Mouse (Mus musculus) MEL (cell line): ENCODE data around the gene P2rx1. TPM values are rescaled to one million over a fixed set of nuclear protein-coding genes. Genes with fewer than 3 reads are reported as not detected.

ENCODE experiments used
- DNase-seq: peaks from one replicate; pipeline ENCODE4 v3.0.0; 2011; ENCODE audit warnings: low read depth, low spot score
- H3K27ac ChIP-seq: 2 replicates; pipeline ENCODE4 v1.5.1; 2012; ENCODE audit warnings: low read depth, mild to moderate bottlenecking, control low read depth, low read length, moderate library complexity; ENCODE audit not compliant: control insufficient read depth
- H3K27me3 ChIP-seq, 2 experiments: fragments of 150-350 bp in 1 of 2; sonication (generic) in 1 of 2; 2 replicates each; pipeline ENCODE4 v1.6.1; 2012; ENCODE audit warnings: low read length in 2 of 2, mild to moderate bottlenecking in 2 of 2, improper control_type of control experiment in 1 of 2, moderate library complexity in 1 of 2; ENCODE audit not compliant: insufficient read depth in 2 of 2, control insufficient read depth in 1 of 2
- H3K36me3 ChIP-seq, 2 experiments: 2 replicates each; pipeline ENCODE4 v1.6.1; 2012 to 2014; ENCODE audit warnings: low read length in 2 of 2, improper control_type of control experiment in 1 of 2, inconsistent platforms in 1 of 2, mild to moderate bottlenecking in 1 of 2; ENCODE audit not compliant: insufficient read depth in 2 of 2, control insufficient read depth in 1 of 2
- H3K4me1 ChIP-seq, 2 experiments: fragments of 150-350 bp in 1 of 2; sonication (generic) in 1 of 2; 2 replicates each; pipeline ENCODE4 v1.6.1; 2012; ENCODE audit warnings: low read length in 2 of 2, improper control_type of control experiment in 1 of 2, mild to moderate bottlenecking in 1 of 2; ENCODE audit not compliant: insufficient read depth in 2 of 2, control insufficient read depth in 1 of 2
- H3K4me3 ChIP-seq, 2 experiments: fragments of 150-350 bp in 1 of 2; sonication (generic) in 1 of 2; 2 replicates each; pipeline ENCODE4 v1.5.1; 2012; ENCODE audit warnings: low read depth in 2 of 2, low read length in 2 of 2, mild to moderate bottlenecking in 2 of 2, moderate library complexity in 2 of 2, control low read depth in 1 of 2, improper control_type of control experiment in 1 of 2; ENCODE audit not compliant: control insufficient read depth in 1 of 2, insufficient read depth in 1 of 2
- H3K79me2 ChIP-seq: 2 replicates; pipeline ENCODE4 v1.6.1; 2012; ENCODE audit warnings: mild to moderate bottlenecking, low read length, moderate library complexity; ENCODE audit not compliant: control insufficient read depth, poor library complexity, insufficient read depth
- H3K9ac ChIP-seq: 2 replicates; pipeline ENCODE4 v1.6.1; 2012; ENCODE audit warnings: low read depth, mild to moderate bottlenecking, control low read depth, low read length, moderate library complexity; ENCODE audit not compliant: control insufficient read depth, poor library complexity, severe bottlenecking
- H3K9me3 ChIP-seq: fragments of 150-350 bp; sonication (generic); replicated peaks from 2 replicates; pipeline ENCODE4 v1.6.1; 2012; ENCODE audit warnings: mild to moderate bottlenecking, low read length, improper control_type of control experiment, moderate library complexity; ENCODE audit not compliant: insufficient read depth
- BHLHE40 ChIP-seq: IDR thresholded peaks from 2 replicates; pipeline ENCODE4 v1.6.1; 2012; ENCODE audit warnings: low read depth, mild to moderate bottlenecking, inconsistent platforms, low read length, improper control_type of control experiment, borderline replicate concordance
- CHD1 ChIP-seq: IDR thresholded peaks from 2 replicates; pipeline ENCODE4 v1.6.1; 2012; ENCODE audit warnings: low read depth, mild to moderate bottlenecking, inconsistent platforms, low read length, improper control_type of control experiment
- CHD2 ChIP-seq: IDR thresholded peaks from 2 replicates; pipeline ENCODE4 v1.6.1; 2011; ENCODE audit warnings: low read length, improper control_type of control experiment
- CTCF ChIP-seq, 3 experiments: IDR thresholded peaks in 2 of 3; conservative IDR thresholded peaks in 1 of 3; 2 replicates each; pipeline ENCODE4 v1.5.1; 2011 to 2012; ENCODE audit warnings: low read length in 3 of 3, low read depth in 2 of 3, mild to moderate bottlenecking in 2 of 3, improper control_type of control experiment in 1 of 3, inconsistent platforms in 1 of 3, mixed read lengths in 1 of 3, moderate library complexity in 1 of 3; ENCODE audit not compliant: control insufficient read depth in 1 of 3, insufficient read depth in 1 of 3, poor library complexity in 1 of 3, severe bottlenecking in 1 of 3
- E2F4 ChIP-seq: IDR thresholded peaks from 2 replicates; pipeline ENCODE4 v1.6.1; 2011; ENCODE audit warnings: low read depth, low read length, improper control_type of control experiment, borderline replicate concordance
- ELF1 ChIP-seq: IDR thresholded peaks from 2 replicates; pipeline ENCODE4 v1.6.1; 2014; ENCODE audit warnings: low read depth, mild to moderate bottlenecking, inconsistent platforms, low read length, improper control_type of control experiment, moderate library complexity
- EP300 ChIP-seq, 2 experiments: IDR thresholded peaks; 2 replicates each; pipeline ENCODE4 v1.6.1; 2011; ENCODE audit warnings: improper control_type of control experiment in 2 of 2, low read length in 2 of 2, low read depth in 1 of 2, mild to moderate bottlenecking in 1 of 2
- ETS1 ChIP-seq: IDR thresholded peaks from 2 replicates; pipeline ENCODE4 v1.6.1; 2012; ENCODE audit warnings: low read depth, mild to moderate bottlenecking, inconsistent platforms, low read length, improper control_type of control experiment, moderate library complexity
- GABPA ChIP-seq: IDR thresholded peaks from 2 replicates; pipeline ENCODE4 v1.6.1; 2012; ENCODE audit warnings: low read depth, mild to moderate bottlenecking, inconsistent platforms, low read length, improper control_type of control experiment, moderate library complexity
- GATA1 ChIP-seq: IDR thresholded peaks from 2 replicates; pipeline ENCODE4 v1.6.1; 2011; ENCODE audit warnings: low read depth, low read length, improper control_type of control experiment
- HCFC1 ChIP-seq: IDR thresholded peaks from 2 replicates; pipeline ENCODE4 v1.6.1; 2012; ENCODE audit warnings: low read depth, mild to moderate bottlenecking, inconsistent platforms, low read length, improper control_type of control experiment, moderate library complexity
- JUND ChIP-seq: IDR thresholded peaks from 2 replicates; pipeline ENCODE4 v1.6.1; 2011; ENCODE audit warnings: low read depth, mild to moderate bottlenecking, improper control_type of control experiment, low read length
- MAFK ChIP-seq: IDR thresholded peaks from 2 replicates; pipeline ENCODE4 v1.6.1; 2011; ENCODE audit warnings: low read depth, mild to moderate bottlenecking, low read length, improper control_type of control experiment, borderline replicate concordance
- MAZ ChIP-seq: IDR thresholded peaks from 2 replicates; pipeline ENCODE4 v1.6.1; 2012; ENCODE audit warnings: low read depth, mild to moderate bottlenecking, inconsistent platforms, low read length, improper control_type of control experiment
- MEF2A ChIP-seq: IDR thresholded peaks from 2 replicates; pipeline ENCODE4 v1.6.1; 2014; ENCODE audit warnings: low read depth, mild to moderate bottlenecking, inconsistent platforms, low read length, improper control_type of control experiment; ENCODE audit not compliant: poor library complexity, insufficient replicate concordance, severe bottlenecking; ENCODE audit errors: extremely low read depth
- MXI1 ChIP-seq: IDR thresholded peaks from 2 replicates; pipeline ENCODE4 v1.6.1; 2011; ENCODE audit warnings: mild to moderate bottlenecking, low read depth, low read length, improper control_type of control experiment
- MYC ChIP-seq: IDR thresholded peaks from 2 replicates; pipeline ENCODE4 v1.6.1; 2011; ENCODE audit warnings: low read depth, mild to moderate bottlenecking, low read length, improper control_type of control experiment, moderate library complexity
- POLR2A ChIP-seq, 2 experiments: IDR thresholded peaks; 2 replicates each; pipeline ENCODE4 v1.6.1; 2011 to 2012; ENCODE audit warnings: low read length in 2 of 2, mild to moderate bottlenecking in 2 of 2, control low read depth in 1 of 2, improper control_type of control experiment in 1 of 2, low read depth in 1 of 2, moderate library complexity in 1 of 2; ENCODE audit not compliant: control insufficient read depth in 1 of 2, insufficient read depth in 1 of 2, poor library complexity in 1 of 2
- POLR2AphosphoS2 ChIP-seq: IDR thresholded peaks from 2 replicates; pipeline ENCODE4 v1.6.1; 2011; ENCODE audit warnings: low read length, improper control_type of control experiment
- POLR2AphosphoS5 ChIP-seq: IDR thresholded peaks from 2 replicates; pipeline ENCODE4 v1.6.1; 2012; ENCODE audit warnings: low read depth, borderline replicate concordance, mild to moderate bottlenecking, inconsistent platforms, low read length, moderate library complexity, mixed read lengths
- RAD21 ChIP-seq: IDR thresholded peaks from 2 replicates; pipeline ENCODE4 v1.6.1; 2011; ENCODE audit warnings: mild to moderate bottlenecking, low read depth, low read length, improper control_type of control experiment
- SIN3A ChIP-seq: IDR thresholded peaks from 2 replicates; pipeline ENCODE4 v1.6.1; 2012; ENCODE audit warnings: low read length, improper control_type of control experiment, inconsistent platforms
- TAL1 ChIP-seq: IDR thresholded peaks from 2 replicates; pipeline ENCODE4 v1.6.1; 2012; ENCODE audit warnings: mild to moderate bottlenecking, inconsistent platforms, low read length, moderate library complexity, mixed read lengths
- TBP ChIP-seq: IDR thresholded peaks from 2 replicates; pipeline ENCODE4 v1.8.0; 2011; ENCODE audit warnings: low read depth, low read length, improper control_type of control experiment
- TCF12 ChIP-seq: IDR thresholded peaks from 2 replicates; pipeline ENCODE4 v1.6.1; 2014; ENCODE audit warnings: low read depth, mild to moderate bottlenecking, inconsistent platforms, low read length, improper control_type of control experiment, moderate library complexity
- USF2 ChIP-seq, 2 experiments: IDR thresholded peaks; 2 replicates each; pipeline ENCODE4 v1.6.1; 2011 to 2012; ENCODE audit warnings: improper control_type of control experiment in 2 of 2, low read length in 2 of 2, borderline replicate concordance in 1 of 2, inconsistent platforms in 1 of 2, low read depth in 1 of 2, mild to moderate bottlenecking in 1 of 2; ENCODE audit not compliant: insufficient read depth in 1 of 2
- ZC3H11A ChIP-seq: IDR thresholded peaks from 2 replicates; pipeline ENCODE4 v1.6.1; 2012; ENCODE audit warnings: low read depth, mild to moderate bottlenecking, inconsistent platforms, low read length, improper control_type of control experiment
- ZKSCAN1 ChIP-seq: IDR thresholded peaks from 2 replicates; pipeline ENCODE4 v1.6.1; 2012; ENCODE audit warnings: low read depth, mild to moderate bottlenecking, inconsistent platforms, low read length, improper control_type of control experiment, moderate library complexity
- ZMIZ1 ChIP-seq: IDR thresholded peaks from 2 replicates; pipeline ENCODE4 v1.6.1; 2012; ENCODE audit warnings: low read depth, mild to moderate bottlenecking, inconsistent platforms, low read length, improper control_type of control experiment, moderate library complexity
- polyA plus RNA-seq, 2 experiments: library from polyadenylated mRNA; stranded (reverse) in 1 of 2; unstranded in 1 of 2; fragments of >175 nt in 1 of 2; fragments of >200 nt in 1 of 2; gene quantifications; 2 replicates each; pipeline versions ENCODE4 v1.2.1 to v1.2.4; 2012; ENCODE audit warnings: low replicate concordance in 2 of 2, low read depth in 1 of 2; ENCODE audit not compliant: insufficient read length in 2 of 2, insufficient read depth in 1 of 2, missing spikeins in 1 of 2
- total RNA-seq: library from RNA; depleted of rRNA; stranded (reverse); fragments of 300-350 nt; gene quantifications from 2 replicates; pipeline ENCODE4 v1.2.3, GENCODE M21; 2012

The P2rx1 gene
- total and polyA plus RNA-seq, 3 experiments: 3.0 to 8.1 TPM; not detected in 1

GRCm38 (mm10) chr11:72990688-72991087 is 8.2 kb upstream of the P2rx1 start:
- no peak for TF ChIP-seq TCF12
- no peak for TF ChIP-seq ELF1
- TF ChIP-seq BHLHE40: no peak
- no peak for TF ChIP-seq MYC
- no peak for TF ChIP-seq RAD21
- no peak for TF ChIP-seq MAFK
- TF ChIP-seq GABPA: no peak
- no peak for TF ChIP-seq MXI1
- TF ChIP-seq MAZ: no peak
- TF ChIP-seq E2F4: no peak
- no peak for TF ChIP-seq ZMIZ1
- TF ChIP-seq EP300 (IDR thresholded peaks at IDR 0.05; ENCODE audit: low read depth in 1 of 2, low read length in 2 of 2): no peak
- TF ChIP-seq CTCF (IDR thresholded peaks at IDR 0.05 in 2 of 3, conservative IDR thresholded peaks at IDR 0.05 in 1 of 3; ENCODE audit: control insufficient read depth in 1 of 3, insufficient read depth in 1 of 3, low read depth in 2 of 3, low read length in 3 of 3, poor library complexity in 1 of 3, severe bottlenecking in 1 of 3): no peak
- TF ChIP-seq POLR2AphosphoS5: no peak
- no peak for TF ChIP-seq CHD1
- no peak for TF ChIP-seq ZKSCAN1
- TF ChIP-seq ZC3H11A: no peak
- TF ChIP-seq GATA1: no peak
- no peak for DNase-seq
- H3K27me3 ChIP-seq: no peaks in the 10 kb centered on the region
- H3K4me3 ChIP-seq: no peak overlapping the region
- H3K36me3 ChIP-seq: peaks cover 0 to 29% of the 10 kb centered on the region in 2 experiments; a peak in 2 of 4 replicates
- no peaks in the 10 kb centered on the region for H3K9me3 ChIP-seq
- H3K9ac ChIP-seq: no peak overlapping the region
- no peak overlapping the region for H3K27ac ChIP-seq
- H3K79me2 ChIP-seq: no peaks in the 10 kb centered on the region
- peaks cover 18 to 39% of the 10 kb centered on the region in 2 experiments for H3K4me1 ChIP-seq

- peaks cover 0 to 18% of the 10 kb centered on the region in 2 experiments; a peak in 2 of 4 replicates for H3K36me3 ChIP-seq
- H3K4me1 ChIP-seq: peaks cover 11 to 28% of the 10 kb centered on the region in 2 experiments
- H3K4me3 ChIP-seq: no peak overlapping the region
- no peaks in the 10 kb centered on the region for H3K79me2 ChIP-seq
- no peak for DNase-seq
- H3K9me3 ChIP-seq: no peaks in the 10 kb centered on the region
- TF ChIP-seq ELF1 (no peak), GATA1 (no peak), CHD2 (no peak), ZC3H11A (no peak), MEF2A (no peak), TAL1 (no peak), SIN3A (no peak), ETS1 (no peak), ZKSCAN1 (no peak), MAFK (no peak), POLR2A (IDR thresholded peaks at IDR 0.05; ENCODE audit: control insufficient read depth in 1 of 2, insufficient read depth in 1 of 2, low read depth in 1 of 2, low read length in 2 of 2, poor library complexity in 1 of 2) (no peak), TBP (no peak), USF2 (IDR thresholded peaks at IDR 0.05; ENCODE audit: borderline replicate concordance in 1 of 2, insufficient read depth in 1 of 2, low read depth in 1 of 2, low read length in 2 of 2) (no peak), JUND (no peak), POLR2AphosphoS2 (no peak), HCFC1 (no peak), MAZ (no peak), EP300 (IDR thresholded peaks at IDR 0.05; ENCODE audit: low read depth in 1 of 2, low read length in 2 of 2) (no peak)
- H3K27me3 ChIP-seq: no peaks in the 10 kb centered on the region
- no peak overlapping the region for H3K9ac ChIP-seq
- H3K27ac ChIP-seq: no peak overlapping the region
Measured at GRCm38 (mm10) chr11:72991961-72992360, 6.9 kb upstream of the P2rx1 start.
